Mouse (Mus musculus): Measurements from ENCODE around the gene Prkag3.

The Prkag3 gene

GRCm38 (mm10) chr1:74759773-74760172 is 10.8 kb upstream of the Prkag3 start:
- peak; percentile 80 for DNase-seq (ENCODE audit: low spot score)

- no peak for DNase-seq (ENCODE audit: low spot score)
Observed at GRCm38 (mm10) chr1:74754175-74754785, 5.3 kb upstream of the Prkag3 start.

- no peak for DNase-seq (ENCODE audit: low spot score)
Observed at GRCm38 (mm10) chr1:74753266-74753974, 4.4 kb upstream of the Prkag3 start.

GRCm38 (mm10) chr1:74752833-74753232 is 3.8 kb upstream of the Prkag3 start:
- DNase-seq (ENCODE audit: low spot score) = no peak

- no peak for DNase-seq (ENCODE audit: low spot score)
Observed at GRCm38 (mm10) chr1:74752150-74752549, 3.1 kb upstream of the Prkag3 start.

GRCm38 (mm10) chr1:74750683-74751082 is 1.7 kb upstream of the Prkag3 start:
- no peak for DNase-seq (ENCODE audit: low spot score)

GRCm38 (mm10) chr1:74749301-74749700 is 280 bp upstream of the Prkag3 start:
- no peak for DNase-seq (ENCODE audit: low spot score)

- no peak for DNase-seq (ENCODE audit: low spot score)
Observed at GRCm38 (mm10) chr1:74747335-74747734, 1.7 kb downstream of the Prkag3 start.

GRCm38 (mm10) chr1:74740846-74741245 is 8.2 kb downstream of the Prkag3 start:
- DNase-seq (ENCODE audit: low spot score) = no peak

GRCm38 (mm10) chr1:74737500-74737899 is 11.5 kb downstream of the Prkag3 start:
- no peak for DNase-seq (ENCODE audit: low spot score)

- no peak for DNase-seq (ENCODE audit: low spot score)
Observed at GRCm38 (mm10) chr1:74736977-74737376, 12.0 kb downstream of the Prkag3 start.

GRCm38 (mm10) chr1:74728446-74728845 is 20.6 kb downstream of the Prkag3 start:
- DNase-seq (ENCODE audit: low spot score) = no peak

GRCm38 (mm10) chr1:74726674-74727073 is 22.3 kb downstream of the Prkag3 start:
- DNase-seq (ENCODE audit: low spot score) = no peak

- no peak for DNase-seq (ENCODE audit: low spot score)
Observed at GRCm38 (mm10) chr1:74726114-74726513, 22.9 kb downstream of the Prkag3 start.

- DNase-seq (ENCODE audit: low spot score) = peak; percentile 36
Observed at GRCm38 (mm10) chr1:74723748-74724147, 25.3 kb downstream of the Prkag3 start.

GRCm38 (mm10) chr1:74721657-74722056 is 27.4 kb downstream of the Prkag3 start:
- DNase-seq (ENCODE audit: low spot score) = no peak

- no peak for DNase-seq (ENCODE audit: low spot score)
Observed at GRCm38 (mm10) chr1:74719281-74719680, 29.7 kb downstream of the Prkag3 start.

GRCm38 (mm10) chr1:74718113-74718512 is 30.9 kb downstream of the Prkag3 start:
- no peak for DNase-seq (ENCODE audit: low spot score)

GRCm38 (mm10) chr1:74715886-74716285 is 33.1 kb downstream of the Prkag3 start:
- no peak for DNase-seq (ENCODE audit: low spot score)

GRCm38 (mm10) chr1:74715468-74715867 is 33.6 kb downstream of the Prkag3 start:
- DNase-seq (ENCODE audit: low spot score) = peak; percentile 78

- no peak for DNase-seq (ENCODE audit: low spot score)
Observed at GRCm38 (mm10) chr1:74714967-74715366, 34.1 kb downstream of the Prkag3 start.

- no peak for DNase-seq (ENCODE audit: low spot score)
Observed at GRCm38 (mm10) chr1:74713859-74714730, 34.9 kb downstream of the Prkag3 start.

All from embryo, embryonic 10.5 days (tissue).